Mouse (Mus musculus) embryonic stem cell, embryonic (primary cell): ENCODE results near the gene Tjp1.

Experiments
- CTCF ChIA-PET, 4 experiments: fragments of 300-600 bp in 2 of 4; fragments of 350-600 bp in 2 of 4; sonication (Branson Sonifier 250); formaldehyde crosslinking; loops; one replicate each; lab custom pipeline; 2022; ENCODE audit warnings: inconsistent platforms in 2 of 4; lab: Charles Lee
- POLR2A ChIA-PET, 4 experiments: fragments of 300-600 bp in 2 of 4; fragments of 350-600 bp in 2 of 4; sonication (Branson Sonifier 250); formaldehyde crosslinking; loops; one replicate each; lab custom pipeline; 2022; ENCODE audit warnings: antibody characterized with exemption in 4 of 4, inconsistent platforms in 1 of 4; lab: Charles Lee

Tjp1 gene

DNA sequence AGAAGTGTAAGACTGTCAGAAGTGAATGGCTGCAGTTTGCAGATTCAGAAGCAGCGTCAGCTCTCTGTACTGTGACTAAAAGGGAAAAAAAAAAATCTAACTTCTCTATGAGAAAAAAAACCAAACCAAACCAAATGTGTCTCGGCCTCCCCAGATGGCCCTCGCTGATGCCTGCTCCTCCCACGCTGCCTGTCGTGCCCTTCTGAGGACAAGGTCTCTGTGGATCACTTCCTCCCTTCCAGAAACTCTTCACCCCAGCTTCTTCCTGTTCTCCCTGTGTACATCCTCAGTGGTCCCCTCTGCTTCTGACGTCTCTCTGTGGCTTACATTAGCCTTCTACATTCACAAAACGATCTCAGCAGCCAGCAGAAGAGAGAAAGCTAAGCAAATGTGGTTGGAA is 26.8 kb downstream of the Tjp1 start:
- CTCF ChIA-PET, result interaction anchor here in 3 of 4 experiments (0.6 to 3.1 kb wide), 7 partner anchors 14 to 1443 kb away, joined by 3 to 15 read pairs (median 4); no protein-coding TSS in a partner anchor
- POLR2A ChIA-PET, result interaction anchor here in 1 of 4 experiments (0.6 kb wide), 1 partner anchor 9 kb away, joined by 3 read pairs; no protein-coding TSS in a partner anchor

DNA sequence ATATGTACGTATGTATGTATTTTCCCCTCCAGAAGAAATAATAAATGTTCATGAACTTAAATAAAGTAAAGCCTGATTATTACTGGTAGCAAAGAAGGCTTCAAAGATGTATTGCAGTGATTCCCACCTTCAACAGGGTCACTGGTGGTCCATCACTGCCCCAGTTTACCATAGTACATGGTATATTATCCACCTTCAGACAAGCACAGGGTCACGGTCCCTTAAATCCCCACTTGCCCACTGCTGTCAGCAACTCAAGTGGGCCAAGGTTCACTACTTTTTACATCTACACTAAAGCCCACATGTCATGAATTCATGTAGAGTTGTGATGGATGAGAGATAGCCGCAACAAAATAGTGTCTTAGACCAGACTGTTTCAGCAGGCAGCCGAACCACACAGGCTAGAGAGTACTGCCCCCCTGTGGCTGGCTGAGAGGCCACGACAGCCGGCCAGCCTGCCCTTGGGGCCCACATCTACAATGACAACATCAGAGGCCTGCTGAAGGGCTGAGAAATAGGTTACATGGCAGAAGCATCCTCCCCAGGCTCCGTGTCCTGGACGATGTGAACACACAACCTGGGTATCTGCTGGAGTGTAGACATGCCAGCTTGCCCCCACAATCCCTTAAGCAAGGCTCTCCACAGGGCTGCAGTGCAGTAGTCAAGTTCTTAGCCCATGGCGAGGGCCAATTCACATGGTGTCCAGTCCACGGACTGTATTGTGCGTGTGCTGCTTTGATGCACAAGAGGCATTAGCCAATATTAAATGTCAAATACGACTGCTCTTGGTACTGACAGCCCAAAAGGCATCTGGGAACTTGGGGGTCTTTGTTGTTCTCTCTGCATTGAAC is 29.6 kb downstream of the Tjp1 start:
- CTCF ChIA-PET, result interaction anchor here in 3 of 4 experiments (0.6 to 2.9 kb wide), 4 partner anchors 178 to 181 kb away, joined by 4 to 12 read pairs (median 6); no protein-coding TSS in a partner anchor
- POLR2A ChIA-PET, result interaction anchor here in 1 of 4 experiments (0.6 kb wide), 2 partner anchors 141 to 164 kb away, joined by 3 read pairs; no protein-coding TSS in a partner anchor

DNA sequence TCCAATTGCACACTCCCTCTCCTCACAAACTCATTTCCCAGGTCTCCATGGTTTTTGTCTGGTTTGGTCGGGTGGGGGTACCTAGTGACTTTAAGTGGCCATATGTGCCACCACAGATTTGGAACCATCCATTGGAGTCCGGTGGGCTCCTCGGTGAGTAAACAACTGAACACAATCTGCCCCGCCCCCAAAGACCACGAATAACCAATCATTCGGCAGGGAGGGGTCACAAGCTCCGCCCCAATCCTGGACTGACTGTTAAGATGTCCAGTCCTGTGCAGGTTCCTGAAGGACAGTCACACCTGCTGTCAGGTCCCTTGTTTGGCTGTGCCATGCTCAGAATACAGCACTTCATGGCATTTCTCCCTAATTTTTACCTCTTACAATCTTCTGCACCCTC is 37.1 kb downstream of the Tjp1 start:
- POLR2A ChIA-PET, result interaction anchor here in 2 of 4 experiments (1.0 to 1.9 kb wide), 4 partner anchors 9 to 173 kb away, joined by 3 to 7 read pairs (median 4); no protein-coding TSS in a partner anchor
- CTCF ChIA-PET, result interaction anchor here in 1 of 4 experiments (0.6 to 1.0 kb wide), 2 partner anchors 61 to 173 kb away, joined by 3 to 4 read pairs; no protein-coding TSS in a partner anchor

DNA sequence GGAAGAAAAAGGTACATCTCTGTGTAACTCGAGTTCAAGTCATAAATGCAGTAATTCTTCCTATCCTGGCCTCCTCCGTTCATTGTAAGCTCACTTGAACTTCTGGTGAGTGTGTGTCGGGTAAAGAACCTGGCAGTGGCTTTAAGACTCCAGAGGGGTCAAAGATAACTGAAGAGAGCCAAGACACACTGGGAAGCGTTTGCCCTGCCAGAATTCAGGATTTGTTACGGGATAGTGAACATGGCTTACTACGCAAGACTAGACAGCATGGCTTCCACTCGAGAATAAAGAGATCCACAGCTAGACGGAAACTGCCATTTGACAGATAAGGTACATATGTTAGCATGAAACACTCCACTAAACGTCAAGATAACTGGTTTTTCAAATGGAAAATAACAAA is 37.8 kb downstream of the Tjp1 start:
- ChIA-PET POLR2A (interaction anchor here in 2 of 4 experiments (1.0 to 1.9 kb wide), 4 partner anchors 10 to 172 kb away, joined by 3 to 7 read pairs (median 3); no protein-coding TSS in a partner anchor), CTCF (interaction anchor here in 1 of 4 experiments (0.6 kb wide), 1 partner anchor 60 kb away, joined by 3 read pairs; no protein-coding TSS in a partner anchor)

DNA sequence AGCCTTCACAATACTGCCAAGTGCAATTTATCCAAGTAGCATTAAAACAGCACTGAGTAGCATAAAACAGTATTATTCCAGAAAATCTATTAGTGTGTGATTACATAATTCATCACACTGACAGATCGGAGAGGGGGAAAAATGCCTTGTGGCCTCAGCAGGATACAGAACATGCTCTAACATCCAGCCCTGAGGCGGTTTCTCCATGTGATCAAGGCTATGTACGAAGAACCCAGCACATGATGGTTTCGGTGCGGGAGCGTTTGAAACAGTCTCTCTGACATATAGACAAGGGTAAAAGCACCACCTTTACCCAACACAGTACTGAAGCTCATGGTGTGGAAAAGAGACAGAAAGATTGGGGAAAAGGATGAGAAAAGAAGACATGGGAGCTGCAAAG is 38.4 kb downstream of the Tjp1 start:
- ChIA-PET POLR2A (interaction anchor here in 2 of 4 experiments (1.0 to 1.9 kb wide), 3 partner anchors 10 to 171 kb away, joined by 3 to 7 read pairs (median 3); no protein-coding TSS in a partner anchor), CTCF (no interaction called here)

DNA sequence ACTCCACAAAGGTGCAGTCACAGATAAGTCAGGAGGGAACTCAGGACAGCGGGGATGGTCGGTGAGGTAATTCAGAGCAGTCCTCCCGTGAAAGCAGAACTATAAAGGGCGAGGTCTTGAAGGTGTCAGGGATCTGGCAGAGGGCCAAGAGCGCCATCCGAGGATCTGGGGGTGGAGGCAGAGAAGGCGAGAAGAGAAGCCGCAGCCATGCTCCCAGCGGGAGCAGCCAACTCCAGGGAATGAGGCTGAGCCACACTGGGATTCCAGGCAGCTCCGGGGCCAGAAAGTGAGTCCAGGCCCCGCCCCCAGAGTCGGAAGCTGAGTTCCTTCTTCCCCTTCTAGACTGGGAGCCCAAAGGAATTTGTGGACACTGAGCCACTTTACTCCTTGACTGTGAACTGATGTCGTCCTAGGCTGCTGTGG is 41.3 kb downstream of the Tjp1 start:
- ChIA-PET CTCF (interaction anchor here in 3 of 4 experiments (0.5 to 1.8 kb wide), 3 partner anchors 14 to 170 kb away, joined by 3 to 7 read pairs (median 4); no protein-coding TSS in a partner anchor), POLR2A (interaction anchor here in 2 of 4 experiments (0.6 to 1.0 kb wide), 4 partner anchors 13 to 328 kb away, joined by 3 to 4 read pairs (median 3); no protein-coding TSS in a partner anchor)

DNA sequence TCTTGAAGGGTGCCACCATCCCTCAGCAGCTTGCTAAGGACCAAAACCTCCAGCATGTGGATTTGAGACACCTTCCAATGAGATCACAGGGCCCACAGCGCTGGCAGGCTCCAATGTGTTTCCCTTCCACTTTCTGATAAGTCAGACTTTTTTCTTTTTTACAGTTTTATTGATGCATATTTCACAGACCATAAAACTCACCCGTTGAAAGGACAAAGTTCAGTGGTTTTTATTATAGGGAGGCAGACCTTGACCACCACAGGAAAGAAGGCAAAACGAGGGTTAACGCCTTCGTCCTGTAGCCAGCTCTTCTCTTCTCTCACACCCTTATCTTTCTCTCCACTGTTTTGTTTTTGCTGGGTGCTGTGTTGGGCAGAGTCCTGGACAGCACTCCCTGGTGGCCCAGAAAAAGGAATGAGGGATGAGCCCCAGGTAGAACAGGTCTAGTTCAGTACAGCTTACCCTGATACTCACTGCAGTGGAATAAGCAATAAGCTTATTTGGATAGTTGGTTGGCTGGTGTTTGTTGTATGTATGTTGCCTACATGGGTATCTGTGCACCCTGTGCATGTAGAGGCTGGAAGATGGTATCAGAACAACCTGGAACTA is 43.3 kb downstream of the Tjp1 start:
- CTCF ChIA-PET, result interaction anchor here in 1 of 4 experiments (0.6 kb wide), 1 partner anchor 155 kb away, joined by 3 read pairs; no protein-coding TSS in a partner anchor
- POLR2A ChIA-PET, result interaction anchor here in 2 of 4 experiments (0.6 to 1.1 kb wide), 5 partner anchors 16 to 1284 kb away, joined by 3 to 5 read pairs (median 3); no protein-coding TSS in a partner anchor

DNA sequence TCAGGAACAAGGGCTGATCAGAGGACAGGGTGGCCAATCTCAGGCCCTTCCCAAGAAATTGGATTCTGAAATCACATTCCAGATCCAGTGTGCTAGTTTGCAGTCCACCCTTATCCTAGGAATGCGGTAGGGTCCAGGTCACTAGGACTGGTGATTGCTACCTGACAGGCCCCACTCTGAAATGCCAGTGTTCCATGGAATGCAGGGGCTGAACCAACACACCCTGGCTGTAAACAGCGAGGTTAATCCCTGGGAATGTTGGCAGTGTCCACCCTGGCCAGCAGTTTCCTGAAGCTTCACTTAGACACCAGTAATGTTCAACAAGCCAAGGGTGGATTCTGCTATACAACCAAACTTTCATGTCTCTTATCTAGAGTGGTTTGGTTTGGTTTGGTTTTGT is 45.4 kb downstream of the Tjp1 start:
- ChIA-PET CTCF (interaction anchor here in 1 of 4 experiments (1.0 kb wide), 1 partner anchor 45 kb away, joined by 3 read pairs; the partner anchor contains the start of gene Tjp1), POLR2A (interaction anchor here in 2 of 4 experiments (0.6 kb wide), 2 partner anchors 145 to 386 kb away, joined by 3 to 4 read pairs; no protein-coding TSS in a partner anchor)

DNA sequence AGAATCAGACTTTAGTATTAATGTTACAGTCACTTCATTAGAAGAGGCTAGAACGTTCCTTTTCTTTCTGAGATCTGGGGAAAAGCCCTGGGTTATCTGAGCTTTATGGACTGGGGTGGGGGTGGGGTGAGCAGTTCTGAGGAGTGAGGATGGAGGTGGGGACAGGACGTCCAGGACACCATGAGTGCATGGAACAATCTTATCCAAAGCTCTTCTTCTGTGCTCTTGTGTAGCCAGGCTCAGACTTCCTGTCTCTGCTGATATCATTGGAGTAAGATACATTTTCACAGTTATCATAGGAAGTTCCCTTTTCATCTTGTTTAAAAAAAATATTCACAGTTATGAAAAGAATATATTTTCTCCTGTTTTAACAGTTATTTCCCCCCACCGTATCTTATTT is 55.5 kb downstream of the Tjp1 start:
- ChIA-PET POLR2A (no interaction called here), CTCF (no interaction called here)

DNA sequence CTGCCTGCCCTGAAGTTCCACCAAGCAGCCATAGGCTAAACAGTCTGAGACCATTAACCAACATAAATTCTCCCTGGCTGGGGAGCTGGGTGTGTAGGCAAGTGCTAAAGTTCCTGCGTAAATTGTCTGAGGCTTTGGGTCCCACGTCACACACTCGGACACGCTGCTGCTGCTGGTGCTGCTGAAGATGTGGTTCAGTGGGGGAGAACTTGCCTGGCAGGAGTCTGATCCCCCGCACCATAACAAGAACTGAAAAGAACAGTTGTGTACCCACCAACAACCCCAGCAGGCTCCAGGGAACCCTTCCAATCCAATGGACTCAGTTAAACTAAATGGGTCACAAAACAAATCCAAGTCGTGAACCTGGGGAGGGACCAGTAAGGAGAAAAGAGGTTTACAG is 56.2 kb downstream of the Tjp1 start:
- ChIA-PET CTCF (no interaction called here), POLR2A (interaction anchor here in 1 of 4 experiments (0.6 kb wide), 1 partner anchor 25 kb away, joined by 13 read pairs; no protein-coding TSS in a partner anchor)

DNA sequence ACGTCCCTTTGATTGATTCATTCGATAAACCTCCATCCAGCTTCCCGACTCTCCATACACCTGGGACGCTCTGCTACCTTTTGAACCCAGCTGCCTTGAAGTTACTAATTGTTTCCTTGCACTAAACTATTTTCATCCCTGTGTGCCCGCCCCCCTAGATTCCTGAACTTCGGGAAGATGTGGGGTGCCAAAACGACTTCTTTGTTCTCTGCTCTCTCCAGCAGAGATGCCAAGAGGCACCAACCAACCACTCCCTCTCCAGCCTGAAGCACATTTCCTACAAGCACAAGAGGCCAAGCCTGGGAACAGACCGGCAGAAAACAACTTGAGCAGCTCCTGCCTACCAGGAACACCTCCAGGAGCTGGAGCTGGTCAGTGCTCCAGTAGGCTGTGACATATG is 57.4 kb downstream of the Tjp1 start:
- ChIA-PET CTCF (no interaction called here), POLR2A (interaction anchor here in 2 of 4 experiments (0.9 to 1.0 kb wide), 2 partner anchors 19 to 120 kb away, joined by 3 to 4 read pairs; no protein-coding TSS in a partner anchor)

DNA sequence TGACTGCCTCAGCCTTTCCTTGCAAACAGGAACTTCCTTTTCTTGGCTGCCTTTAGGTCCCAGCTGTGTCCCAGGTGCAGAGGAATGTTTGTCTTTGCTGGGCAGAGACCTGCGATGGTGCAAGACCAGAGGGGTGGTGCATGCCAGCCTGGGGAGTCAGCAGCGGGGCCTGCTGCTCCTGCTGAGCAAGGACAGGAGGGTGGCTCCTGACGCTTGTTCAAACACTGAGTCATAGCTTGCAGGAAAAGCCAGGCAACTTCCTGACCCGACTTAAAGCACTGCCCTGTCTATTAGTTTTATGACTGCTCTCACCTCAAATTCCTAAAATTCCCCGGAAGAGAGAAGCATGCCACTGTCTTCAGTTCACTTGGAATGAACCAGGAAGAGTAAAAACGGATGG is 57.9 kb downstream of the Tjp1 start:
- CTCF ChIA-PET, result no interaction called here
- POLR2A ChIA-PET, result interaction anchor here in 2 of 4 experiments (0.9 to 1.0 kb wide), 2 partner anchors 20 to 119 kb away, joined by 3 to 4 read pairs; no protein-coding TSS in a partner anchor

DNA sequence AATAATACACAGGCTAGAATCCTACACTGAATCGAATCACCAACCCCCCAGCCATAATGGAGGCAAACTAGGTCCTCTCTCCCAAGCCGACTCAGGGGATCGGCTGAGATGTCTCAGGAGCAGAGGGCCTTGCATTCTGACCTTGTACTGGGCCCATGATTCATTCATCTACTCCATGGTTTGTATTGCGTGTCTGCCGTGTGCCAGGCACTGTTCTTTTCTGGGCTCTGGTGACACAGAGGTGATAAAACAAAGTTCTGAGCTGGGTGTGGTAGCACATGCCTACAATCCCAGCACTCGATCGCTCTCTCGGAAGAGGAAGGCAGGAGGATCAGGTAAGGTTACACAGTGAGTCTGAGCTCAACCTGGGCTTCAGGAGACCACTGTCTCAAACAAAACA is 59.4 kb downstream of the Tjp1 start:
- POLR2A ChIA-PET, result interaction anchor here in 3 of 4 experiments (0.6 to 1.2 kb wide), 7 partner anchors 9 to 23 kb away, joined by 3 to 6 read pairs (median 3); no protein-coding TSS in a partner anchor
- CTCF ChIA-PET, result no interaction called here

DNA sequence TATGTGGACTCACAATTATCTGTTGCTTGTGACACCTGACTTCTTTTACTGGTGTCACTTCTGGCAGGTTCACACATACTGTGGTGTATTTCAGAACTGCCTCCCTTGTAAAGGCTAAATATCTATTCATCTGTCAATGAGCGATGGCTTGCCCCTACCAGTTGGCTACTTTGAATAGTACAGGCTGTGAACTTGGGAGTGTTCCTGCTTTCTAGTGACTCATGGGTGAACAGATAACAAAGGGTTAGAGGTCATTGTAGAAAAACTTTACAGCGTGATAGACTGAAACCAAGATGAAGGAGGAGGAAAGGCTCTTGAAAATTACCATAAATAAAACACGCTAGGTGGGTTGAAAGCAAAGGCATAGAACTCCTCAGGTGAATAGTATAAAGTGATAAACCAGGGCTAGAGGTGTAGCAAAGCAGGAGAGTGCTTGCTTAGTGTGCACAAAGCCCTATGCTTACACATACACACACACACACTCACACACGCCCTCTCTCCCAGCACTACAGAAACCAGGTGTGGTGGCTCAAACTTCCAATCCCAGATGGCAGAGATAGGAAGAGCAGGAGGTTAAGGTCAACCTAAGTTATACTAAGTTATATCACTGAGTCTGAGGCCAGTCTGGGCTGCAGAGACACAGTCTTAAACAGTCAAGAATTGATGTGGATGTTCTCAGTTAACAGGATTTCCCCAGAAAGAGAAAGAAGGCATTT is 60.1 kb downstream of the Tjp1 start:
- POLR2A ChIA-PET, result interaction anchor here in 2 of 4 experiments (0.6 to 1.1 kb wide), 4 partner anchors 10 to 16 kb away, joined by 3 read pairs; no protein-coding TSS in a partner anchor
- CTCF ChIA-PET, result no interaction called here

DNA sequence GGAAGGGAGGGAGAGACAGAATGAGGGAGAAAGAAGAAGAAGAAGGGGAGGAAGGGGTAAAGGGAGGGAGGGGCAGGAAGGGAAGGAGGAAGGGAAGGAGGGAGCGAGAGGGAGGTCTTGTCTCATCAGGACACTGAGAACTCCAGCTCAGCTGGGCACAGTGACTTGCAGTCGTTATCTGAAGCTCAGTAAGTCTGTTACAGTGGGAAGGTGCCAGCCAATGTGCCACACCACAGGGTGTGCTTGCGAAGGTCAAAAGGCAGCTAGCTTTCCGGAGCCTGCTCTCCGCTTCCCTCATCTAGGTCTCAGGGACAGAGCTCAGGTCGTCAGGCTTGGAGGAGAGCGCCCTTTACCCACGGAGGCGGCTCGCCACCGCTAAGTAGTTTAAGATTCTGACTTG is 61.4 kb downstream of the Tjp1 start:
- CTCF ChIA-PET, result no interaction called here
- POLR2A ChIA-PET, result interaction anchor here in 2 of 4 experiments (0.8 to 1.5 kb wide), 4 partner anchors 12 to 586 kb away, joined by 3 to 4 read pairs (median 3); no protein-coding TSS in a partner anchor

DNA sequence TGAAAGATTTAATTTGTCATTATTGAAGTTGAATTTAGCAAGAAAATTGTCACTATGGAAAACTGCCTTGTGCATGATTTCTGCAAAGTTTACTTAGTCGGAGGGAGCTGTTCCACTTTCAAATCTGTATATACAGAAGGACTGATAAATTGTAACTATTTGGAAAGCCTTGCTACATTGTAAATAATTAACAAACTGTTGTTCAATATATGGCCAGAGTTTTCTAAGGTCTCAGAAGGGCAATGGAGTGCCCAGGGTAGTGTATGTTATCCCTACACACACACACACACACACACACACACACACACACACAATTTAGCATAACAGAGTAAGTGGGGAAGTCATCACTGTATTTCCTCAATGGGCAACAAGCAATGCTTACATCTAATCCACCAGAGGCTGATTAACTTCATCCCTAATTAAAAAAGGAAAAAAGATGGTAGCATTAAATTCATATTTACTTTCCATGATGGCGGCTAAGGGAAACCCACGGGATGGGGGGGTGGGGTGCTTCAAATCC is 63.0 kb downstream of the Tjp1 start:
- POLR2A ChIA-PET, result no interaction called here
- CTCF ChIA-PET, result no interaction called here

DNA sequence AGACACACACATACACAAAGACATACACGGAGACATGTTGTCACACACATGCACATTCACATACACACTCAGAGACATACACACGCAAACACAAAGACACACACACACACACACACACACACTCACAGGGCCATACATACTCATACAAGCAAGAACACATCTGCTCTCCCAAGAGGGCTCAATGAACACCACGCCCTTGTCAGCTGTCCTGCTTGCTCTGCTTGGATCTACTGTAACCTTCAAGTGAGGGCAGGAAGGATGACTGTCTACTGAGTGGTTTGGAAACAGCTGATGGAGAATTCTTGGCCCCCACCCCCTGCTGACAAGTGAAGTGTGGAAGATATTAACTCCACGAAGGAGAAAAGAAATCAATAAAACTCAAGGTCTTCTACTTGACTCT is 64.1 kb downstream of the Tjp1 start:
- ChIA-PET POLR2A (no interaction called here), CTCF (no interaction called here)
